Mouse (Mus musculus) hindbrain, postnatal 0 days (tissue): ENCODE measurements around the gene Ttll11. TPM values are rescaled to one million over a fixed set of nuclear protein-coding genes. Genes with fewer than 3 reads are reported as not detected.

ENCODE experiments used
- ATAC-seq: fragments of 200-750 bp; cut with Nextera tagmentation; 2 replicates; pipeline ENCODE4 v1.8.0; 2017; ENCODE audit warnings: mild to moderate bottlenecking, moderate TSS enrichment, moderate library complexity
- DNase-seq: peaks from one replicate; pipeline ENCODE4 v3.0.0-alpha.2; 2015; ENCODE audit warnings: low spot score
- H3K27ac ChIP-seq: fragments of 300-500 bp; sonication (generic); 2 replicates; pipeline ENCODE4 v1.5.1; 2014; ENCODE audit warnings: mild to moderate bottlenecking
- H3K27me3 ChIP-seq: fragments of 300-500 bp; sonication (generic); 2 replicates; pipeline ENCODE4 v1.6.1; 2014; ENCODE audit warnings: low read length, mixed read lengths; ENCODE audit not compliant: insufficient read depth
- H3K36me3 ChIP-seq: fragments of 300-500 bp; sonication (generic); 2 replicates; pipeline ENCODE4 v1.6.1; 2014; ENCODE audit warnings: low read length, mixed read lengths; ENCODE audit not compliant: insufficient read depth
- H3K4me1 ChIP-seq: fragments of 300-500 bp; sonication (generic); 2 replicates; pipeline ENCODE4 v1.6.1; 2014; ENCODE audit warnings: antibody characterized with exemption, low read length, mixed read lengths; ENCODE audit not compliant: insufficient read depth
- H3K4me2 ChIP-seq: fragments of 300-500 bp; sonication (generic); 2 replicates; pipeline ENCODE4 v1.6.1; 2014; ENCODE audit warnings: low read depth, mild to moderate bottlenecking, low read length, moderate library complexity, mixed read lengths
- H3K4me3 ChIP-seq: fragments of 300-500 bp; sonication (generic); 2 replicates; pipeline ENCODE4 v1.5.1; 2014; ENCODE audit warnings: low read length
- H3K9ac ChIP-seq: fragments of 300-500 bp; sonication (generic); replicated peaks from 2 replicates; pipeline ENCODE4 v1.6.1; 2014; ENCODE audit warnings: mild to moderate bottlenecking, low read length, moderate library complexity, mixed read lengths
- H3K9me3 ChIP-seq: fragments of 300-500 bp; sonication (generic); 2 replicates; pipeline ENCODE4 v1.6.1; 2016; ENCODE audit warnings: low read length, mixed read lengths
- CTCF ChIP-seq: IDR thresholded peaks from 2 replicates; pipeline ENCODE4 v1.5.1; 2016; ENCODE audit warnings: antibody characterized with exemption, control low read depth, low read depth
- WGBS: fragments of 180-500 bp; shearing (Covaris S2); extraction: QIAGEN DNeasy Blood & Tissue Kit; methylation state at CpG from one replicate; pipeline ENCODE4 v1.1.7; 2014; 5-methylcytosine and 5-hydroxymethylcytosine counted together
- polyA plus RNA-seq: library from polyadenylated mRNA; unstranded; fragments of >200 nt; fragmentation: Nextera tagmentation; extraction: Ambion mirVana; gene quantifications from 2 replicates; pipeline ENCODE4 v1.2.1, GENCODE M21; 2015
- total RNA-seq: library from RNA; depleted of rRNA; stranded (reverse); fragments of >200 nt; gene quantifications from 2 replicates; pipeline ENCODE4 v1.2.3, GENCODE M21; 2014

Ttll11 gene
- total and polyA plus RNA-seq, 2 experiments from 2014 or later, result 5.8 to 8.2 TPM

GRCm38 (mm10) chr2:35972259-35973001 is 7.3 kb downstream of the Ttll11 start:
- DNase-seq (no peak), ATAC-seq (no peak)
- H3K9ac ChIP-seq, result no peak overlapping the region
- no peaks in the 10 kb centered on the region for H3K27me3 ChIP-seq
- no peak overlapping the region for H3K4me2 ChIP-seq
- TF ChIP-seq CTCF, result no peak
- no peaks in the 10 kb centered on the region for H3K4me1 ChIP-seq
- no peak overlapping the region for H3K4me3 ChIP-seq
- 64% methylated on average over 6 of the region's 6 CpGs for WGBS
- no peaks in the 10 kb centered on the region for H3K9me3 ChIP-seq
- H3K36me3 ChIP-seq, result no peaks in the 10 kb centered on the region
- H3K27ac ChIP-seq, result no peak overlapping the region

GRCm38 (mm10) chr2:35965883-35966513 is 13.7 kb downstream of the Ttll11 start:
- Histone ChIP-seq H3K4me2 (no peak overlapping the region), H3K4me1 (no peaks in the 10 kb centered on the region; the same call in 1 of the 2 replicates), H3K9me3 (no peaks in the 10 kb centered on the region), H3K27ac (no peak overlapping the region), H3K4me3 (no peak overlapping the region), H3K9ac (no peak overlapping the region), H3K36me3 (no peaks in the 10 kb centered on the region), H3K27me3 (no peaks in the 10 kb centered on the region)
- WGBS, result 75% methylated on average over 10 of the region's 10 CpGs
- no peak for ATAC-seq
- no peak for DNase-seq
- no peak for TF ChIP-seq CTCF

GRCm38 (mm10) chr2:35963280-35963679 is 16.4 kb downstream of the Ttll11 start:
- DNase-seq (no peak), ATAC-seq (no peak)
- H3K4me2 ChIP-seq, result no peak overlapping the region
- no peaks in the 10 kb centered on the region for H3K27me3 ChIP-seq
- H3K4me3 ChIP-seq, result no peak overlapping the region
- TF ChIP-seq CTCF, result no peak
- H3K36me3 ChIP-seq, result no peaks in the 10 kb centered on the region
- no peaks in the 10 kb centered on the region; the same call in 1 of the 2 replicates for H3K4me1 ChIP-seq
- WGBS, result 59% methylated on average over 2 of the region's 2 CpGs
- no peak overlapping the region for H3K9ac ChIP-seq
- no peaks in the 10 kb centered on the region for H3K9me3 ChIP-seq
- no peak overlapping the region for H3K27ac ChIP-seq

GRCm38 (mm10) chr2:35961593-35962127 is 18.1 kb downstream of the Ttll11 start:
- ATAC-seq (no peak), DNase-seq (no peak)
- Histone ChIP-seq H3K9ac (no peak overlapping the region), H3K4me3 (no peak overlapping the region), H3K4me2 (no peak overlapping the region), H3K36me3 (no peaks in the 10 kb centered on the region), H3K9me3 (no peaks in the 10 kb centered on the region), H3K27ac (no peak overlapping the region), H3K4me1 (no peaks in the 10 kb centered on the region; the same call in 1 of the 2 replicates), H3K27me3 (no peaks in the 10 kb centered on the region)
- TF ChIP-seq CTCF, result no peak
- 78% methylated on average over 3 of the region's 3 CpGs for WGBS

- Histone ChIP-seq H3K36me3 (no peaks in the 10 kb centered on the region), H3K4me3 (no peak overlapping the region), H3K27ac (no peak overlapping the region), H3K9me3 (no peaks in the 10 kb centered on the region), H3K4me1 (no peaks in the 10 kb centered on the region; the same call in 1 of the 2 replicates), H3K4me2 (no peak overlapping the region), H3K27me3 (no peaks in the 10 kb centered on the region), H3K9ac (no peak overlapping the region)
- no peak for DNase-seq
- TF ChIP-seq CTCF, result no peak
- no peak for ATAC-seq
- WGBS, result 79% methylated on average over 7 of the region's 7 CpGs
Observed at GRCm38 (mm10) chr2:35957471-35958140, 22.1 kb downstream of the Ttll11 start.

- 0 out of 2 replicates have a peak, but pooled peaks cover 5% of the 10 kb centered on the region for H3K4me1 ChIP-seq
- H3K4me2 ChIP-seq, result no peak overlapping the region
- DNase-seq (no peak), ATAC-seq (no peak)
- 54% methylated on average over 5 of the region's 5 CpGs for WGBS
- no peaks in the 10 kb centered on the region for H3K36me3 ChIP-seq
- no peaks in the 10 kb centered on the region for H3K27me3 ChIP-seq
- no peak overlapping the region for H3K4me3 ChIP-seq
- no peaks in the 10 kb centered on the region for H3K9me3 ChIP-seq
- H3K27ac ChIP-seq, result no peak overlapping the region
- no peak overlapping the region for H3K9ac ChIP-seq
- no peak for TF ChIP-seq CTCF
Observed at GRCm38 (mm10) chr2:35955211-35955610, 24.5 kb downstream of the Ttll11 start.
